8 mouse cellular contexts compared by ENCODE assay signal in the genomic region with DNA sequence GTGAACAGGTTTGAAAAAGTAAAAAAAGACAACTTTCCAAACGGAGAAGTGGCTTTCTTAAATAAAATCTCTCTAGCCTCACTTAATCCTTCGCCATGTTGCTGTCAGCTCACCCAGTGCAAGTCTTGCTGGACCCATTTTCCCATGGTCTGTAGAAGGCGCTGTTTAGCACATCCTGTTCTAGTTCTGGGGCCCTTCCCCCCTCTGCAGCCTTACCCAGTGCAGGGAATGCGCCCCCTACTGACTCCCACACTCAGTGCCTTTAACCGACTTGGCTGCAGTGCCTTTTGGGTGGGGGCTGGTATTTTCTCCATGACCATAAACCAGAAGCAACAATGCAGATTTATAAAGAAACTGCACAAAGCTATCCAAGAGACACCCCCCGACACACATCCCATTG. TPM values are rescaled to one million over a fixed set of nuclear protein-coding genes. Genes with fewer than 3 reads are reported as not detected.
DNase-seq lines count a peak whose midpoint lies in the region; ATAC-seq lines count a peak whose summit lies in the region.

No protein-coding gene starts in this region.

- peak overlapping the region; percentile 100 for H3K9ac ChIP-seq in hindbrain, embryonic 12.5 days

- H3K27ac ChIP-seq in hindbrain, embryonic 12.5 days: peak overlapping the region; percentile 99

- H3K4me1 ChIP-seq in hindbrain, embryonic 12.5 days: peaks cover 38% of the 10 kb centered on the region

- H3K9me3 ChIP-seq in hindbrain, embryonic 12.5 days (replicated peaks): no peaks in the 10 kb centered on the region

- WGBS in hindbrain, embryonic 12.5 days: 9% methylated on average over 6 of the region's 6 CpGs

- peak; percentile 97 for DNase-seq in NIH3T3 (ENCODE audit: low read depth)
- peak; percentile 97 to 98 for DNase-seq in cerebellum, postnatal 10 days
- peak; percentile 86 to 90 for DNase-seq in frontal cortex, postnatal 10 days (ENCODE audit: low spot score in 2 of 2)
- peak; percentile 89 to 95 for DNase-seq in layer of hippocampus, postnatal 14 days (ENCODE audit: low spot score in 2 of 2)
- DNase-seq in lung, postnatal 14 days: peak; percentile 92
- peak; percentile 71 for DNase-seq in retina, adult 2 months (ENCODE audit: low read depth, low spot score)
- DNase-seq in thymus, postnatal 36 days: peak; percentile 87 to 89

- H3K4me3 ChIP-seq in hindbrain, embryonic 12.5 days: peak overlapping the region; percentile 99

- 0 out of 2 replicates have a peak, but pooled peaks have one; percentile 16 for ATAC-seq in hindbrain, embryonic 12.5 days (ENCODE audit: low FRiP score)

- peak overlapping the region; percentile 73 for H3K4me2 ChIP-seq in hindbrain, embryonic 12.5 days (replicated peaks)

- peaks cover 31% of the 10 kb centered on the region for H3K36me3 ChIP-seq in hindbrain, embryonic 12.5 days

- no peaks in the 10 kb centered on the region for H3K27me3 ChIP-seq in hindbrain, embryonic 12.5 days

RNA-seq across cellular contexts. Expression of gene Adnp, which starts 1.6 kb away (rescaled TPM):
- 19.1 and 20.6 TPM in 2 replicates for polyA plus RNA-seq in hindbrain, embryonic 12.5 days (2016; fragmentation: Nextera tagmentation; extraction: Ambion mirVana)
- total RNA-seq in layer of hippocampus, postnatal 14 days (2021): 10 to 100 TPM; 99.3 to 99.9 TPM

RNA-seq across cellular contexts. Expression of gene Gm20716, which starts 24.9 kb away (rescaled TPM):
- 21.7 and 22.8 TPM in 2 replicates for polyA plus RNA-seq in hindbrain, embryonic 12.5 days (2016; fragmentation: Nextera tagmentation; extraction: Ambion mirVana)
- 10 to 100 TPM; 25.6 to 29.5 TPM for total RNA-seq in layer of hippocampus, postnatal 14 days (2021)

RNA-seq across cellular contexts. Expression of gene Dpm1, which starts 25.1 kb away (rescaled TPM):
- polyA plus RNA-seq in hindbrain, embryonic 12.5 days (2016; fragmentation: Nextera tagmentation; extraction: Ambion mirVana): 77.2 and 83.6 TPM in 2 replicates
- 10 to 100 TPM; 64.3 to 70.6 TPM for total RNA-seq in layer of hippocampus, postnatal 14 days (2021)

RNA-seq across cellular contexts. Expression of gene Mocs3, which starts 25.2 kb away (rescaled TPM):
- polyA plus RNA-seq in hindbrain, embryonic 12.5 days (2016; fragmentation: Nextera tagmentation; extraction: Ambion mirVana): 12.2 and 13.7 TPM in 2 replicates
- 10 to 100 TPM; 16.7 to 17.4 TPM for total RNA-seq in layer of hippocampus, postnatal 14 days (2021)

Comparison
In these comparisons a context has a peak if more than half of its experiments do, and no peak if none do; other contexts are left out.
1. Peak in every context shown above with its lines: DNase-seq, ATAC-seq, H3K4me3 ChIP-seq and H3K27ac ChIP-seq.